Mouse (Mus musculus) hindbrain, embryonic 16.5 days (tissue): Measurements from ENCODE around the gene Ppp1cb. TPM values are rescaled to one million over a fixed set of nuclear protein-coding genes. Genes with fewer than 3 reads are reported as not detected.

ENCODE experiments used
- ATAC-seq: fragments of 200-750 bp; cut with Nextera tagmentation; 2 replicates; pipeline ENCODE4 v1.8.0; 2017; ENCODE audit warnings: moderate TSS enrichment, moderate library complexity
- H3K27ac ChIP-seq: fragments of 300-500 bp; sonication (generic); 2 replicates; pipeline ENCODE4 v1.5.1; 2014; ENCODE audit warnings: low read depth, mild to moderate bottlenecking, control low read depth, low read length, moderate library complexity
- H3K27me3 ChIP-seq: fragments of 300-500 bp; sonication (generic); replicated peaks from 2 replicates; pipeline ENCODE4 v1.6.1; 2014; ENCODE audit warnings: low read length; ENCODE audit not compliant: control insufficient read depth, insufficient read depth
- H3K36me3 ChIP-seq: fragments of 300-500 bp; sonication (generic); 2 replicates; pipeline ENCODE4 v1.6.1; 2014; ENCODE audit warnings: mild to moderate bottlenecking, low read length, moderate library complexity, mixed read lengths; ENCODE audit not compliant: control insufficient read depth, insufficient read depth
- H3K4me1 ChIP-seq: fragments of 300-500 bp; sonication (generic); 2 replicates; pipeline ENCODE4 v1.6.1; 2014; ENCODE audit warnings: low read depth, low read length; ENCODE audit not compliant: control insufficient read depth, insufficient read depth
- H3K4me2 ChIP-seq: fragments of 300-500 bp; sonication (generic); 2 replicates; pipeline ENCODE4 v1.6.1; 2014; ENCODE audit warnings: mild to moderate bottlenecking, low read length, control low read depth, moderate library complexity
- H3K4me3 ChIP-seq: fragments of 300-500 bp; sonication (generic); 2 replicates; pipeline ENCODE4 v1.5.1; 2014; ENCODE audit warnings: mild to moderate bottlenecking, low read length, control low read depth, moderate library complexity
- H3K9ac ChIP-seq: fragments of 300-500 bp; sonication (generic); 2 replicates; pipeline ENCODE4 v1.6.1; 2014; ENCODE audit warnings: low read depth, mild to moderate bottlenecking, control low read depth, low read length, moderate library complexity
- H3K9me3 ChIP-seq: fragments of 300-500 bp; sonication (generic); 2 replicates; pipeline ENCODE4 v1.6.1; 2014; ENCODE audit warnings: mild to moderate bottlenecking, low read length, moderate library complexity; ENCODE audit not compliant: control insufficient read depth
- WGBS: fragments of 180-500 bp; shearing (Covaris S2); extraction: QIAGEN DNeasy Blood & Tissue Kit; methylation state at CpG from one replicate; pipeline ENCODE4 v1.1.7; 2014; 5-methylcytosine and 5-hydroxymethylcytosine counted together
- polyA plus RNA-seq: library from polyadenylated mRNA; unstranded; fragments of >200 nt; fragmentation: Nextera tagmentation; extraction: Ambion mirVana; gene quantifications from 2 replicates; pipeline ENCODE4 v1.2.1, GENCODE M21; 2015

The Ppp1cb gene
- polyA plus RNA-seq, 1 experiment from 2014 or later = 178 TPM

DNA sequence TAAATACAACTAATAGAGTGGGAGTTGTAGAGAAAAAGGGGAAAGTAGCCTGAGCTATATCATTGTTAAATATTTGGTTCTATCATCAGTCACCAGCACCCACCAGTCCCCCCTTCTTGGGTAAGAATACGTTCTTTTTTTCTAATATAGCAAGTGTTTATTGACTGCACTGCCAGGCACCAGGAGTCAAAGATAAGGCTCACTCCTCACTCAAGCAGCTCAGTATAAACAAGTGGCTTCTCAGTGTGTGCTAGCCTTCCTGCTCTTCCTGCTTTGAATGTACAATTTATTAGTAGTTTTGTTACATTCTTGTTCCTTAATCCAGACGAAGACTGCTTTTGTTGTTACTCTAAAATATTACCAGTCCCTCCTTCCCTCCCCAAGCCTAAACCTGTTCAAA, 2.3 kb downstream of the Ppp1cb start:
- Histone ChIP-seq H3K9me3 (0 out of 2 replicates have a peak, but pooled peaks cover 2% of the 10 kb centered on the region), H3K36me3 (no peaks in the 10 kb centered on the region), H3K4me3 (peak overlapping the region; percentile 30), H3K27ac (no peak overlapping the region), H3K9ac (no peak overlapping the region), H3K4me1 (peaks cover 16% of the 10 kb centered on the region), H3K4me2 (peak overlapping the region; percentile 62), H3K27me3 (no peaks in the 10 kb centered on the region)
- 44% methylated on average over 2 of the region's 2 CpGs for WGBS
- ATAC-seq = no peak

GRCm38 (mm10) chr5:32472332-32473028, 13.8 kb downstream of the Ppp1cb start:
- no peak overlapping the region for H3K9ac ChIP-seq
- no peaks in the 10 kb centered on the region for H3K9me3 ChIP-seq
- 93% methylated on average over 4 of the region's 4 CpGs for WGBS
- H3K4me3 ChIP-seq = no peak overlapping the region
- no peaks in the 10 kb centered on the region for H3K36me3 ChIP-seq
- no peak for ATAC-seq
- H3K27ac ChIP-seq = no peak overlapping the region
- H3K4me2 ChIP-seq = no peak overlapping the region
- H3K4me1 ChIP-seq = no peaks in the 10 kb centered on the region
- no peaks in the 10 kb centered on the region for H3K27me3 ChIP-seq

GRCm38 (mm10) chr5:32473029-32473352, 14.3 kb downstream of the Ppp1cb start:
- Histone ChIP-seq H3K27ac (no peak overlapping the region), H3K4me2 (no peak overlapping the region), H3K4me1 (no peaks in the 10 kb centered on the region), H3K9me3 (no peaks in the 10 kb centered on the region), H3K4me3 (no peak overlapping the region), H3K9ac (no peak overlapping the region), H3K36me3 (no peaks in the 10 kb centered on the region), H3K27me3 (no peaks in the 10 kb centered on the region)
- ATAC-seq = no peak
- 88% methylated on average over 2 of the region's 2 CpGs for WGBS

DNA sequence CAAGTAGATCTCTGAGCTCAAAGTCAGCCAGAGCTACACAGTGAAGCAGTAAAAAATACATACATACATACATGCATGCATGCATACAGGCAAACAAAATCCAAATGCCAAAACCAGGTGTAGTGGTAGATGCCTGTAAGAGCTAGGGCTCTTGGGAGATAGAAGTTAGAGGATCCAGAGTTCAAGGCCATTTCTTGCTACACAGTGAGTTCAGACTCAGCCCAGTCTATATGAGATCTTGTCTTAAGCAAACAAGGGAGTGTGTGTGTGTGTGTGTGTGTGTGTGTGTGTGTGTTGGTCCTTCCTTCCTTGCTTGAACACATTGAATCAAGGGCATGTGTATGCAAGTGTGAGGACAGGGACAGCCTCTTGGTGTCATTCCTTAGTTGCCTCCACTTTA, 17.9 kb downstream of the Ppp1cb start:
- ATAC-seq = no peak
- H3K27me3 ChIP-seq = no peaks in the 10 kb centered on the region
- no peak overlapping the region for H3K27ac ChIP-seq
- H3K9me3 ChIP-seq = no peaks in the 10 kb centered on the region
- H3K4me1 ChIP-seq = no peaks in the 10 kb centered on the region
- H3K4me2 ChIP-seq = no peak overlapping the region
- H3K36me3 ChIP-seq = peaks cover 10% of the 10 kb centered on the region
- H3K4me3 ChIP-seq = no peak overlapping the region
- no peak overlapping the region for H3K9ac ChIP-seq

DNA sequence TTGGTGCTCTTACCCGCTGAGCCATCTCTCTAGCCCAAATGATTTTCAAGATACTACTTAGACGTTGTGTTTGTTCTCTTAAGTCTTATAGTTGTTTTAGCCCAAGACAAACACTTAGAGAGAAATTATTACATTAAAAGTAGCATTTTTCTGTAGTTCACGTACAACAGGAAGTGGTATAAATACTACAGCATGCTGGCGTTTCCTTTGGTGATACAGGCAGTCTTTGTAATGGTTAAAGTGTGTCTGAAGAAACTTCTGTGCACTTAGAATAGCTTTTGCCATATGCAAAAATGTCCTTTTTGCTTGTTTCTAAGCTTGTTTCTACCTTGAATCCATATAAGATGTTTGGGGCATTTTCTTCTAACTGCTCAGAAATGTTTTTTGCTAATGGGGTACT, 20.3 kb downstream of the Ppp1cb start:
- H3K36me3 ChIP-seq = peaks cover 10% of the 10 kb centered on the region
- H3K4me3 ChIP-seq = no peak overlapping the region
- no peak overlapping the region for H3K27ac ChIP-seq
- 94% methylated on average over 4 of the region's 4 CpGs for WGBS
- no peak overlapping the region for H3K9ac ChIP-seq
- no peak for ATAC-seq
- no peaks in the 10 kb centered on the region for H3K9me3 ChIP-seq
- no peaks in the 10 kb centered on the region for H3K4me1 ChIP-seq
- H3K27me3 ChIP-seq = no peaks in the 10 kb centered on the region
- no peak overlapping the region for H3K4me2 ChIP-seq

- no peak overlapping the region for H3K9ac ChIP-seq
- no peaks in the 10 kb centered on the region for H3K4me1 ChIP-seq
- H3K27ac ChIP-seq = no peak overlapping the region
- ATAC-seq = no peak
- H3K36me3 ChIP-seq = peaks cover 36% of the 10 kb centered on the region
- H3K9me3 ChIP-seq = no peaks in the 10 kb centered on the region
- H3K27me3 ChIP-seq = no peaks in the 10 kb centered on the region
- H3K4me2 ChIP-seq = no peak overlapping the region
- WGBS = 91% methylated on average over 3 of the region's 3 CpGs
- H3K4me3 ChIP-seq = no peak overlapping the region
Observed at GRCm38 (mm10) chr5:32485430-32485829, 26.8 kb downstream of the Ppp1cb start.

DNA sequence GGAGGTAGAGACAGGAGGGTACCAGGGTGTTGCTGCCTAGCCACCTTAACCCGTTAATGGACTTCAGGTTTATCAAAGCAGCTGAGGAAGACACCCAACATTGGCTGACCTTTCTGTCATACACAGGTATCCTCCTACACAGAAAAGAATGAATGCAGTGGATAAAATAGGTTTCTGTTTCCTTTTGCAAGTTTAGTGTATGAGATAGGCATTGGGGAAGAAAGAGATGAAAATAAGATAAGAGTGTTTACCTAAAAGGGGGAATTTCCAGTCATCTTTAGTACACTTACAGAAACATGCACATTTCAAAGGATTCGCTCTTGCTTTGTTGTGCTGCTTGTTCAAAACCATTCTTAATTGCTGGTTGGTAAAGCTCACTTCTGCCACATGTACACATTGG, 29.4 kb downstream of the Ppp1cb start:
- H3K36me3 ChIP-seq = peaks cover 26% of the 10 kb centered on the region
- no peaks in the 10 kb centered on the region for H3K27me3 ChIP-seq

GRCm38 (mm10) chr5:32494084-32494700, 35.5 kb downstream of the Ppp1cb start:
- H3K27ac ChIP-seq = no peak overlapping the region
- H3K4me2 ChIP-seq = no peak overlapping the region
- WGBS = 58% methylated on average over 3 of the region's 3 CpGs
- no peaks in the 10 kb centered on the region; the same call in 1 of the 2 replicates for H3K36me3 ChIP-seq
- H3K4me3 ChIP-seq = no peak overlapping the region
- no peaks in the 10 kb centered on the region for H3K4me1 ChIP-seq
- no peak for ATAC-seq
- H3K9ac ChIP-seq = no peak overlapping the region
- H3K27me3 ChIP-seq = no peaks in the 10 kb centered on the region
- no peaks in the 10 kb centered on the region for H3K9me3 ChIP-seq

More for the DNA sequence above, 29.4 kb downstream of the Ppp1cb start:
- no peak overlapping the region for H3K9ac ChIP-seq
- no peak overlapping the region for H3K4me2 ChIP-seq
- H3K4me1 ChIP-seq = no peaks in the 10 kb centered on the region
- H3K27ac ChIP-seq = no peak overlapping the region
- no peak for ATAC-seq
- H3K4me3 ChIP-seq = no peak overlapping the region
- no peaks in the 10 kb centered on the region for H3K9me3 ChIP-seq
- WGBS = 78% methylated on average over 2 of the region's 2 CpGs

DNA sequence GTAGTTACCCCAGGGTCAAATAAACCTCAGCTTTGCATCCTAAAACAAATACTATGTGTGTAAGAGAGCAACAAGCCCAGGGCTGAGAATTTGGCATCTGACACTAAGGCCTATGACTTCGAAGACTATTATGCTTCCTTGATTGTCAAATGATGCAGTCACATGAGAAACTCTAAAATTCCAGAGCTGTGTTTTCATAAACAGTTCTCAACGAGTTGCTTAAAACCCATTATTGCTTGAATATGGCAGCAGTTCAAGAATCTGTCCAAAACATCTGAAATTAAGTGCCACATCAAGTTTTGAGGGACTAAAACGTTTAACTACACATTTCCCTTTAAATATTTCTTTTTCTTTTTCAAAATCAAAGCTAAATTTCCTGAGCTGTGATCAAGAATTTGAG, 50.1 kb downstream of the Ppp1cb start:
- Histone ChIP-seq H3K4me1 (no peaks in the 10 kb centered on the region), H3K36me3 (no peaks in the 10 kb centered on the region; the same call in none of the 2 replicates), H3K27ac (no peak overlapping the region), H3K9ac (no peak overlapping the region), H3K4me2 (no peak overlapping the region), H3K9me3 (no peaks in the 10 kb centered on the region), H3K4me3 (no peak overlapping the region), H3K27me3 (no peaks in the 10 kb centered on the region)
- 77% methylated on average over 3 of the region's 3 CpGs for WGBS
- no peak for ATAC-seq
